In genomic region chr4:126288085-126288666, GRCm38 (mm10) we compare ENCODE assay signal across 12 mouse cellular contexts. TPM values are rescaled to one million over a fixed set of nuclear protein-coding genes. Genes with fewer than 3 reads are reported as not detected.
DNase-seq lines count a peak whose midpoint lies in the region; ATAC-seq lines count a peak whose summit lies in the region.
"Had no signal": no experiment of that assay in that cellular context is flagged by ENCODE, and none has a peak within 500 bp of the region (broad histone marks: within the 10 kb centered on the region; RNA-seq: fewer than 3 reads in every experiment).

No protein-coding gene starts in this region.

- 0 out of 2 replicates have a peak overlapping the region, but pooled peaks have one; percentile 18 for H3K27ac ChIP-seq in heart, embryonic 15.5 days
- no peak overlapping the region; the same call in 1 of the 2 replicates for H3K27ac ChIP-seq in lung, embryonic 16.5 days (ENCODE audit: low read length)
- no peak overlapping the region for H3K27ac ChIP-seq in hindbrain, embryonic 13.5 days
- peak overlapping the region; percentile 40 for H3K27ac ChIP-seq in stomach, embryonic 16.5 days (ENCODE audit: low read length)

- intact Hi-C loops in heart, postnatal 14 days (cut with DNase I): no loop called here

- DNase-seq in heart, postnatal 14 days: no peak
- no peak for DNase-seq in lung, adult 18-20 months
- no peak for DNase-seq in spleen, adult 12 weeks (ENCODE audit: low spot score)
- no peak for DNase-seq in urinary bladder, postnatal 25 days (ENCODE audit: low spot score)
- DNase-seq: layer of hippocampus, postnatal 36 days; retina, postnatal 1 day had no signal

- H3K27me3 ChIP-seq in heart, embryonic 15.5 days: peaks cover 69% of the 10 kb centered on the region
- H3K27me3 ChIP-seq in lung, embryonic 16.5 days (ENCODE audit: control insufficient read depth, insufficient read depth, low read depth, low read length): peaks cover 26% of the 10 kb centered on the region
- H3K27me3 ChIP-seq in hindbrain, embryonic 13.5 days: peaks cover 75% of the 10 kb centered on the region
- H3K27me3 ChIP-seq in stomach, embryonic 16.5 days (ENCODE audit: control insufficient read depth, insufficient read depth, low read length): peaks cover 9% of the 10 kb centered on the region; the same call in 1 of the 2 replicates

- peak overlapping the region; percentile 55 for H3K4me3 ChIP-seq in heart, embryonic 15.5 days
- peak overlapping the region; percentile 11 for H3K4me3 ChIP-seq in lung, embryonic 16.5 days (ENCODE audit: low read length)
- peak overlapping the region; percentile 2; the same call in 1 of the 2 replicates for H3K4me3 ChIP-seq in hindbrain, embryonic 13.5 days
- peak overlapping the region; percentile 18 for H3K4me3 ChIP-seq in stomach, embryonic 16.5 days (replicated peaks; ENCODE audit: low read length)

- H3K4me2 ChIP-seq in heart, embryonic 15.5 days: peak overlapping the region; percentile 77
- peak overlapping the region; percentile 38 for H3K4me2 ChIP-seq in lung, embryonic 16.5 days (ENCODE audit: low read depth, low read length)
- peak overlapping the region; percentile 10; the same call in 1 of the 2 replicates for H3K4me2 ChIP-seq in hindbrain, embryonic 13.5 days
- peak overlapping the region; percentile 67 for H3K4me2 ChIP-seq in stomach, embryonic 16.5 days (ENCODE audit: low read depth, low read length)
- H3K4me2 ChIP-seq: forebrain, embryonic 12.5 days had no signal

- no peak overlapping the region for H3K9ac ChIP-seq in heart, embryonic 15.5 days
- peak overlapping the region; percentile 1; the same call in 1 of the 2 replicates for H3K9ac ChIP-seq in lung, embryonic 16.5 days (ENCODE audit: low read length)
- H3K9ac ChIP-seq in hindbrain, embryonic 13.5 days: 0 out of 2 replicates have a peak overlapping the region, but pooled peaks have one; percentile 24
- H3K9ac ChIP-seq in stomach, embryonic 16.5 days (ENCODE audit: low read length): peak overlapping the region; percentile 28; the same call in 1 of the 2 replicates
- H3K9ac ChIP-seq: forebrain, embryonic 12.5 days had no signal

- peaks cover 21% of the 10 kb centered on the region for H3K4me1 ChIP-seq in heart, embryonic 15.5 days (replicated peaks)
- H3K4me1 ChIP-seq in lung, embryonic 16.5 days (replicated peaks; ENCODE audit: control insufficient read depth, insufficient read depth, low read length): peaks cover 11% of the 10 kb centered on the region; the same call in 1 of the 2 replicates
- peaks cover 22% of the 10 kb centered on the region for H3K4me1 ChIP-seq in hindbrain, embryonic 13.5 days (replicated peaks)
- H3K4me1 ChIP-seq in stomach, embryonic 16.5 days (ENCODE audit: control insufficient read depth, insufficient read depth, low read length): peaks cover 13% of the 10 kb centered on the region

- no peaks in the 10 kb centered on the region for H3K9me3 ChIP-seq in heart, embryonic 15.5 days (replicated peaks)
- H3K9me3 ChIP-seq in lung, embryonic 16.5 days (ENCODE audit: control insufficient read depth, low read length): peaks cover 2% of the 10 kb centered on the region; the same call in 1 of the 2 replicates
- H3K9me3 ChIP-seq in hindbrain, embryonic 13.5 days: no peaks in the 10 kb centered on the region
- H3K9me3 ChIP-seq in stomach, embryonic 16.5 days (replicated peaks; ENCODE audit: control insufficient read depth, low read length): no peaks in the 10 kb centered on the region

- 31% methylated on average over 17 of the region's 17 CpGs for WGBS in heart, embryonic 15.5 days
- WGBS in lung, embryonic 16.5 days: 38% methylated on average over 17 of the region's 17 CpGs
- 37% methylated on average over 17 of the region's 17 CpGs for WGBS in hindbrain, embryonic 13.5 days
- WGBS in stomach, embryonic 16.5 days: 27% methylated on average over 17 of the region's 17 CpGs

- ATAC-seq in heart, embryonic 15.5 days (replicated peaks; ENCODE audit: insufficient number of reproducible peaks, insufficient read depth, low FRiP score, low read depth): no peak
- ATAC-seq in lung, embryonic 16.5 days (ENCODE audit: low read depth): peak; percentile 15; the same call in 1 of the 2 replicates
- no peak for ATAC-seq in hindbrain, embryonic 13.5 days (ENCODE audit: low FRiP score)
- peak; percentile 5; the same call in 1 of the 2 replicates for ATAC-seq in stomach, embryonic 16.5 days (ENCODE audit: insufficient read depth, low FRiP score)
- ATAC-seq: CD4-positive, CD25-positive, alpha-beta regulatory T cell, adult 4 months had no signal

- no peaks in the 10 kb centered on the region for H3K36me3 ChIP-seq in heart, embryonic 15.5 days
- no peaks in the 10 kb centered on the region for H3K36me3 ChIP-seq in lung, embryonic 16.5 days (ENCODE audit: control insufficient read depth, insufficient read depth, low read length)
- no peaks in the 10 kb centered on the region for H3K36me3 ChIP-seq in hindbrain, embryonic 13.5 days
- no peaks in the 10 kb centered on the region for H3K36me3 ChIP-seq in stomach, embryonic 16.5 days (ENCODE audit: control insufficient read depth, insufficient read depth, low read length)
- H3K36me3 ChIP-seq: forebrain, embryonic 12.5 days had no signal

RNA-seq across cellular contexts. Expression of gene Col8a2, which starts 1.6 kb away (rescaled TPM):
- 5.2 and 10.9 TPM in 2 replicates for polyA plus RNA-seq in heart, embryonic 15.5 days (2015; fragmentation: Nextera tagmentation; extraction: Ambion mirVana)
- under 1 TPM; 0.79 to 0.85 TPM for total RNA-seq in heart, postnatal 14 days (2021)
- 3.6 and 4.6 TPM in 2 replicates for polyA plus RNA-seq in lung, embryonic 16.5 days (2015; fragmentation: Nextera tagmentation; extraction: Ambion mirVana)
- polyA plus RNA-seq in hindbrain, embryonic 13.5 days (2015; fragmentation: Nextera tagmentation; extraction: Ambion mirVana): 7.6 and 10.1 TPM in 2 replicates
- polyA plus RNA-seq in stomach, embryonic 16.5 days (2015; fragmentation: Nextera tagmentation; extraction: Ambion mirVana): 7.6 and 11.1 TPM in 2 replicates
- polyA plus RNA-seq: CD4-positive, CD25-positive, alpha-beta regulatory T cell, adult 4 months had no signal

RNA-seq across cellular contexts. Expression of gene Trappc3, which starts 26.1 kb away (rescaled TPM):
- polyA plus RNA-seq in heart, embryonic 15.5 days (2015; fragmentation: Nextera tagmentation; extraction: Ambion mirVana): 73.1 and 77.6 TPM in 2 replicates
- 10 to 100 TPM; 45.6 to 49.3 TPM for total RNA-seq in heart, postnatal 14 days (2021)
- polyA plus RNA-seq in lung, embryonic 16.5 days (2015; fragmentation: Nextera tagmentation; extraction: Ambion mirVana): 101 and 107 TPM in 2 replicates
- polyA plus RNA-seq in hindbrain, embryonic 13.5 days (2015; fragmentation: Nextera tagmentation; extraction: Ambion mirVana): 160 and 168 TPM in 2 replicates
- 97.2 and 103 TPM in 2 replicates for polyA plus RNA-seq in stomach, embryonic 16.5 days (2015; fragmentation: Nextera tagmentation; extraction: Ambion mirVana)

RNA-seq across cellular contexts. Expression of gene Map7d1, which starts 32.0 kb away (rescaled TPM):
- 39.4 and 50.7 TPM in 2 replicates for polyA plus RNA-seq in heart, embryonic 15.5 days (2015; fragmentation: Nextera tagmentation; extraction: Ambion mirVana)
- total RNA-seq in heart, postnatal 14 days (2021): 100 to 1,000 TPM; 242 to 246 TPM
- polyA plus RNA-seq in lung, embryonic 16.5 days (2015; fragmentation: Nextera tagmentation; extraction: Ambion mirVana): 26.0 and 26.9 TPM in 2 replicates
- 79.5 and 81.8 TPM in 2 replicates for polyA plus RNA-seq in hindbrain, embryonic 13.5 days (2015; fragmentation: Nextera tagmentation; extraction: Ambion mirVana)
- polyA plus RNA-seq in stomach, embryonic 16.5 days (2015; fragmentation: Nextera tagmentation; extraction: Ambion mirVana): 14.4 and 20.0 TPM in 2 replicates

RNA-seq across cellular contexts. Expression of gene Adprhl2, which starts 33.3 kb away (rescaled TPM):
- 30.4 and 44.9 TPM in 2 replicates for polyA plus RNA-seq in heart, embryonic 15.5 days (2015; fragmentation: Nextera tagmentation; extraction: Ambion mirVana)
- total RNA-seq in heart, postnatal 14 days (2021): 10 to 100 TPM; 13.4 to 13.6 TPM
- polyA plus RNA-seq in lung, embryonic 16.5 days (2015; fragmentation: Nextera tagmentation; extraction: Ambion mirVana): 61.0 and 65.3 TPM in 2 replicates
- polyA plus RNA-seq in hindbrain, embryonic 13.5 days (2015; fragmentation: Nextera tagmentation; extraction: Ambion mirVana): 78.2 and 81.6 TPM in 2 replicates
- 55.5 and 55.6 TPM in 2 replicates for polyA plus RNA-seq in stomach, embryonic 16.5 days (2015; fragmentation: Nextera tagmentation; extraction: Ambion mirVana)

RNA-seq across cellular contexts. Expression of gene Tekt2, which starts 37.3 kb away (rescaled TPM):
- polyA plus RNA-seq in heart, embryonic 15.5 days (2015; fragmentation: Nextera tagmentation; extraction: Ambion mirVana): 1.1 and 2.4 TPM in 2 replicates
- total RNA-seq in heart, postnatal 14 days (2021): under 1 TPM; 0.74 to 0.98 TPM
- 13.2 and 14.9 TPM in 2 replicates for polyA plus RNA-seq in lung, embryonic 16.5 days (2015; fragmentation: Nextera tagmentation; extraction: Ambion mirVana)
- polyA plus RNA-seq in hindbrain, embryonic 13.5 days (2015; fragmentation: Nextera tagmentation; extraction: Ambion mirVana): 7.0 and 8.5 TPM in 2 replicates
- 7.9 and 8.0 TPM in 2 replicates for polyA plus RNA-seq in stomach, embryonic 16.5 days (2015; fragmentation: Nextera tagmentation; extraction: Ambion mirVana)
- polyA plus RNA-seq: CD4-positive, CD25-positive, alpha-beta regulatory T cell, adult 4 months had no signal

Comparison
In these comparisons a context has a peak if more than half of its experiments do, and no peak if none do; other contexts are left out.
1. ATAC-seq: peak in lung, embryonic 16.5 days (single experiment) and stomach, embryonic 16.5 days (single experiment); none in heart, embryonic 15.5 days (single experiment) and hindbrain, embryonic 13.5 days (single experiment).
2. H3K27ac ChIP-seq: peak in heart, embryonic 15.5 days (single experiment) and stomach, embryonic 16.5 days (single experiment); none in lung, embryonic 16.5 days (single experiment) and hindbrain, embryonic 13.5 days (single experiment).
3. H3K4me2 ChIP-seq: peak in every context shown above with its lines; median percentile 77 in heart, embryonic 15.5 days; 67 in stomach, embryonic 16.5 days; 38 in lung, embryonic 16.5 days; 10 in hindbrain, embryonic 13.5 days.
4. H3K4me3 ChIP-seq: peak in every context shown above with its lines; median percentile 55 in heart, embryonic 15.5 days; 18 in stomach, embryonic 16.5 days; 11 in lung, embryonic 16.5 days; 2 in hindbrain, embryonic 13.5 days.